Mouse (Mus musculus) E14TG2a.4 (cell line): ENCODE results near the gene H2afx.

Source experiments
- CTCF ChIP-seq: conservative IDR thresholded peaks from 2 replicates; pipeline ENCODE4 v1.5.1; 2014; ENCODE audit warnings: low read length
- NANOG ChIP-seq: IDR thresholded peaks from 2 replicates; pipeline ENCODE4 v1.6.1; 2014; ENCODE audit warnings: borderline replicate concordance, low read length, mixed read lengths
- POU5F1 ChIP-seq: IDR thresholded peaks from 2 replicates; pipeline ENCODE4 v1.6.1; 2014; ENCODE audit warnings: low read length, borderline replicate concordance

- TF ChIP-seq NANOG (no peak), CTCF (peak; percentile 28; the same call in 1 of the 2 replicates), POU5F1 (no peak)
Observed at GRCm38 (mm10) chr9:44357207-44357606, 22.7 kb downstream of the H2afx start.
